Mouse (Mus musculus) gastrocnemius, adult 8-10 months (tissue): ENCODE measurements around the gene Adh1. TPM values are rescaled to one million over a fixed set of nuclear protein-coding genes. Genes with fewer than 3 reads are reported as not detected.

Source experiments
- DNase-seq, 2 experiments: peaks; one replicate each; pipeline ENCODE4 v3.0.0; 2022; ENCODE audit warnings: low spot score in 2 of 2
- total RNA-seq, 4 experiments: library from RNA; stranded (reverse); gene quantifications; 2 replicates each; pipeline ENCODE4 v1.2.4; 2022

The Adh1 gene
- total RNA-seq, 4 experiments from 2014 or later = 14.7 to 36.9 (median 23.9) TPM

DNA sequence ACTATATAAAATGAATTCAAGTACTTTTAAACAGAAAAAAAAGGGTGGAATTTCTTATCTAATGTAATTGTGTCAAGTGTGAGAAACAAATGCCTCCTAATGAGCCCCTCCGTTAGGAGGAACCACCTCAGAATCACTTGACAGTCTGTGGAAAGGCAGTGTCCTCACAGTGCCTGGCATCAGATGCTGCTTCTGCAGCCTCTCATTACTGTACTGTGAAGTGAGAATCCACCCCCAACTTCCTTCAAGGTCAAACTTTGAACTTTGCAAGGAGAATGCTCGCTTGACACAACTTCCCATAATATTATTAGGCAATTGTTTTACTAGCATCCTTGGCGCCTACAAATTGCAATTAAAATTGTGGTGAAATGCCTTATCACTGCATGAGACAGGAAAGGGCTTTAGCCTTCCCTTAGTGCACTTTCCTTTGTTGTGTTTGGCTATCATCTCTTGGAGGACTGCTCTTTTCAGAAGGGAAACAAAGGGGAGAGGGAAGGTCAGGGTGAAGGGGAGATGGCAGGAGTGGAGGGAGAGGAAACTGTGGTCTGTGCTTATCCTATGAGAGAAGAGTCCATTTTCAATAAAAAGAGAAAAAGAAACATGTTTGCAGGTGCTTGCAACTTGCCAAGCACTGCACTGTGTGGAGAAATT, 75.4 kb downstream of the Adh1 start:
- DNase-seq = no peak

Other genes with a start within 250 kb of the Adh1 start
- gene 1110002E22Rik, start 195.9 kb upstream of the Adh1 start, total RNA-seq = 100 to 1,000 TPM in 1 of 4 experiments, 10 to 100 TPM in 3; 52.7 to 126 (median 95.8) TPM
- gene Gm5105, start 193.6 kb upstream of the Adh1 start, total RNA-seq = 1 to 10 TPM in 2 of 4 experiments, under 1 TPM in 2; 0.72 to 1.8 (median 1.2) TPM
- gene Trmt10a, start 117.5 kb upstream of the Adh1 start, total RNA-seq = 1 to 10 TPM in 3 of 4 experiments, under 1 TPM in 1; 0.80 to 2.5 (median 2.1) TPM
- 1 to 10 TPM; 1.3 to 2.5 (median 1.5) TPM for gene Mttp, start 116.0 kb upstream of the Adh1 start, total RNA-seq
- not detected for gene 4930579F01Rik, start 67.2 kb upstream of the Adh1 start, total RNA-seq
- under 1 TPM; 0.12 to 0.88 (median 0.37) TPM for gene Adh7, start 43.2 kb upstream of the Adh1 start, total RNA-seq
- gene Adh6a, start 52.3 kb downstream of the Adh1 start, total RNA-seq = not detected
- gene Adh6b, start 80.8 kb downstream of the Adh1 start, total RNA-seq = under 1 TPM in 1 of 4 experiments, not detected in 3; 0.16 TPM
- gene Adh4, start 154.5 kb downstream of the Adh1 start, total RNA-seq = not detected
- gene Adh5, start 182.1 kb downstream of the Adh1 start, total RNA-seq = 10 to 100 TPM; 61.0 to 64.1 (median 61.7) TPM
- 10 to 100 TPM; 51.4 to 54.0 (median 53.7) TPM for gene Metap1, start 228.5 kb downstream of the Adh1 start, total RNA-seq